Mouse (Mus musculus) spleen, embryonic (tissue): ENCODE measurements around the gene Klhl26.

Source experiments
- CTCF ChIA-PET: fragments of 350-600 bp; sonication (Branson Sonifier 250); formaldehyde crosslinking; loops from one replicate; lab custom pipeline; 2022; lab: Charles Lee

Klhl26 gene

DNA sequence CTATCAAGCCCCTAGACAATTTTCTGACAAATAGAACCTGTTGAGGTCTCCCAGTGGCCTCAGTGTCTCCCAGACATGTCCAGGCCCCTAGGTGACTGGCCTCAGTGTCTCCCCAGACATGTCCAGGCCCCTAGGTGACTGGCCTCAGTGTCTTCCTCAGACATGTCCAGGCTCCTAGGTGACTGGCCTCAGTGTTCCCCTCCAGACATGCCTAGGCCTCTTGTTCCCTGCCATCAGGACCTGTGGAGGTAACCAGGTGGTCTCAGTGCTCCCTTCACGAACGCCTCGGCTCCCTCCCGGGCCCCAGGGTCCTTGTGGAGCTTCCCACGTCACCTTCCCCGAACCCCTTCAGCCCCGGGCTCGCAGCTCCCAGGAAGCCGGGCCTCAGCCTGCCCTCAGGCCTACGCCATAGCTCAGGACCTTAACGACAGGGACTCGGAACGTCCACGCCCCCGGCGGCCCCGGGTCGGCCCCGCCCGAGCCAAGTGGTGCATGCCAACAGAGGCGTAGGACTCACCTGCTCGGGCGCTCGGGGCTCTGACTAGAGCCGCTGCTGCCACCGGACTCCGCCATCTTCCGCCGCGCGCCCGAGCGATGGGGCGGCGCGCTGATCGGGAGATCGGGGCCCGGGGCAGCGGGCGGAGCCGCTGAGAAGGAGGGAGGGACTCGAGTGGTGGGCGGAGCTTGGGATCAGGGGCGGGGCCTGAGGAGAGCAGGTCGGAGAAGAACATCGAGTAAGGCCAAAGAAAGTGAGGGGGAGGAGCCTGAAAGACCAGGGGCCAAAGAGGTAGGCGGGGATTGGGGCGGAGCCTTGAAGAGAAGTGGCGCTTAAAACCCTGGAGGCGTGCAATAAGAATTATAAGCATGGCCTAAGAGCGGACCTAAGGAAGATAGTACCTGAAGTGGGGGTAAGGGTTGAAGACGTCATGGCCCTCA lies at the start of gene Klhl26:
TSS of gene Klhl26 (minus strand) at position 636 of the 936 bp plus-strand sequence.
- CTCF ChIA-PET: no interaction called here

DNA sequence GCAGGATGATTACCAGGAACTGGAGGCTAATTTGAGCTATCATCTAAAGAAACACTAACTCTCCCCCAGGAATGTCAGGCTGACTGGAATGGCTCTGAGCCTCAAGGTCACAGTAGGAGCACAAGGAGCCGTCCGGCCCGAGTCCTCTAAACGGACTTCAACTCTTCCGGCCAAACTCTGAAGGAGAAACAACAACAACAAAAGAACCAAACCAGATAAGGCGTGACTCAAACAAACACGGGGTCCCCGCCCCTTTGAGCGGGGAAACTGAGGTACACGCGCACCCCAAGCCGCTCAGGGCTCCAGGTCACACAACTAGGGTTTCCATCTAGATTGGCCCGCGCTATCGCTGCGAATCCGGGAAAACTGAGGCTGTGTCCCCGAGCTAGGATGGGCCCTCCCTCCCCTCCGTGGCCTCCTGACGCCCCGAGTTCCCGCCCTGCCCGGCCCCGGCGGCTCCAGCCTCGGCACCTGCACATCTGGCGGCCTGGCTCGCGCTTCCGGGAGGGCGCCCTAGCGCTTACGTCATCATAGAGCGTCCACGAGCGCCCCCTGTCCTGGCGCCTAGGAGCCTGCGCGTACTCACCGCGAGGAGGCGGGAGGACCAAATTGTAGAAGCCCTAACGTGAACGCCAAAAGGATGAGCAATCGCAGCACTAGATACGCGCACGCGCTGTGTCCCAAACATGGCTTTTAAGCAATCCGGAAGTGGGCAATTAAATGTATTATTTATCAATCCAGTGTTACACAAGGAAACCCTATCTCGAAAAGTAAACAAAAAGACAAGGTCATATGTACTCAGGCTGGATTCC lies 46.0 kb upstream of the Klhl26 start:
- CTCF ChIA-PET: interaction anchor here (0.5 to 1.3 kb wide), 2 partner anchors 11 to 239 kb away, joined by 3 to 5 read pairs; no protein-coding TSS in a partner anchor

DNA sequence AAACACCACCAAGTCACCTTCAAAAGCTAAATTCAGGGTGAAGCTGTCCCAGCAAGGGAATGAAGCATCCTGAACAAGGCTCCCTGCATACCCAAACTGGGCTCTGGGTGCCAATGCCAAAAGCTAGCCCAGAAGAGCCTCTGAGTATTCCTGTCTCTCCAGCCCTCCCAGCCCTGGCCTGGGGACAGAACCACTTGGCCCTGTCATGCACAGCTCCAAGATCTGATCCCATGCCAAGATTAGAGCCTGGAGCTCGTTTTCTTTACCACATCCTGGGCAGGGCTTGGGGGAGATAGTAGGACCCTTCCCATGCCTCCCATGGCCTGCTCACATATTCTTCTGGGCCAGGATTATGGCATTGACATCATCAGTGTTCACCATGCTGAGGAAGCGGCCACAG lies 42.8 kb upstream of the Klhl26 start:
- CTCF ChIA-PET: interaction anchor here (0.6 kb wide), 1 partner anchor 8 kb away, joined by 5 read pairs; no protein-coding TSS in a partner anchor

DNA sequence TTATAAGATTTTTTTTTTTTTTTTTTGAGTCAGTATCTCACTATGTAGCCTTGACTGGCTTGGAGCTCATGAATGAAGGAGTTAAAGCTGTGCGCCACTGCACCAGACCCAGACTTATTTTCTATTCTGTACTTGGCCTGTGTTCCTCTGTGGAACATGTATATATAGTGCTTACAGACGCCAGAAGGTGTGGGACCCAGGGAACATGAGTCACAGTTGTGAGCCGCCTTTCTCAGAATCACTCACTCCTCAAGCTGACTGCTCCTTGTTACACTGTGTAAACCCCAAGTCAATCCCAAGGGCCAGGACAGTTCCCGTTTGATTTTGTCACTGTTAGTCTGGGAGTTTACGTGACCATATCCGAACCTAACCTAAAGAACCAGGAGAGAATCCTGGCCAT lies 42.3 kb upstream of the Klhl26 start:
- CTCF ChIA-PET: interaction anchor here (0.6 kb wide), 1 partner anchor 8 kb away, joined by 5 read pairs; no protein-coding TSS in a partner anchor

DNA sequence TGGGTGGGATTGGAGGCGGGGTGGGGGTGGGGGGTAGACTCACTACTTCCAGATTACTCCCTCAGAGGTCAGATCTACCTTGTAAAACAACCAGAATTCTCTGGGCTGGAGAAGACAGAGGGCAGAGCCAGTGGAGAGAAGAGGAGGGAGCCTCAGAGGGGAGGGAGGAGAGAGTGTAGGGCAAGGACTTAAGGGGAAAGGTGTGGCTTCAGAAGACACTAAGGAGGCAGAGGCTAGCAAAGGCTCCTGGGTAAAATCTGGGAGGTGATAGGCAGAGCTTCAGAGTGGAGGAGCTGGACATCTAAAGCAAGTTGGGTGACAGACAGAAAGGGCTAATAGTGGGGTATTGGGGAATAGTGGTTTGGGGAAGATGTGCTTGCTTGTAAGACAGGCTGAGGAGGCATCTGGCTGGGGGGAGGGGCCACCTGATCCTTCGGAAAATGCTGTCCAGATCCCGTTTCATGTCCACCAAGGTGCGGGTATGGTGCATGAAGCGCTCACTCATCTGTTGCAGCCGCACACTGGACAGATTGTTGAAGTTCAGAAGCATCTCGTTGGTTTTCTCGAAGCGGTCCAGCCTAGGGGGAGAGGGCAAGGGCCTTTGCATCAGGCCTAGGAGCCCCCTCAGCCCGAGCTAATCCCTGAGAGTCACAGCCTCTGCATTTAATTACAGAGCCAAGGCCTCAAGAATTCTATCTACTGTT lies 41.3 kb upstream of the Klhl26 start:
- CTCF ChIA-PET: no interaction called here

DNA sequence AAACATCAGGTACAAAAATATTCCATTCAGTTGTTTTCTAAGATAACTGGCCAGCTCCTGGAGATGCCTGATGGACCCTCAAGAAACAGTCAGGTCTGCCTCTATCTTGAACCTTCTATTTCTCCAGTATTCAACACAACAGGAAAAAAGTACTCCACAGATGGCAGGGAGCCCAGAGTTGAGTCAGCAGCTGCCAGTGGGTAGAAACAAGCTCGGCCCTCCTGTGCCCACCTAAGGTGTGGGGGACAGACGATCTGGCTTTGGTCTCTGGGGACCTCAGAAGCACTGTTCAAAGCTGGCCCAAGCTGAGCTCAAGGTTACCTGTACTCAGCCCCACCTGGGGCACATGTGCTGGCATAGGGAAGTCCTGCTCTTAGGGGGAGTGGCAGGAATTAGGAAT lies 36.7 kb upstream of the Klhl26 start:
- CTCF ChIA-PET: interaction anchor here (0.6 kb wide), 1 partner anchor 982 kb away, joined by 5 read pairs; no protein-coding TSS in a partner anchor

DNA sequence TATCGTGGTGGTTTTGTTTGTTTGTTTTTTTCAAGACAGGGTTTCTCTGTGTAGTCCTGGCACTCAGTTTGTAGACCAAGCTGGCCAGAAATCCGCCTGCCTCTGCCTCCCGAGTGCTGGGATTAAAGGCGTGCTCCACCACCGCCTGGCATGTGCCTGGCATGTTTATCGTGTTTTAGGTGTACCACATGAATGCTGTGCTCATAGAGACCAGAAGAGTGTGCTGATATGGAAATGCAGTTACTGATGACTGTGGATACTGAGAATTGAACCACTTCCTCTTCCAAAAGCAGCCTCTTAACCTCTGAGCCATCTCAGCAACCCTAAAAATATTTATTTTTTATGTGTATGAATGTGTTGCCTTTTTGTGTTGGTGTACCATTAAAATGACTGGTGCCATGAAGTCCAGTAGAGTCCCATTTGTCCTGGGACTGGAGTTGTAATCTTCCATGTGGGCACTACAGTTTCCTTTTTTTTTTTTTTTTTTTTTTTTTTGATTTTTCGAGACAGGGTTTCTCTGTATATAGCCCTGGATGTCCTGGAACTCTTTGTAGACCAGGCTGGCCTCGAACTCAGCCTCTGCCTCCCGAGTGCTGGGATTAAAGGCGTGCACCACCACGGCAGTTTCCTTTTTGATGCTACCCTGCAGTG lies 35.6 kb upstream of the Klhl26 start:
- CTCF ChIA-PET: interaction anchor here (0.7 to 1.4 kb wide), 2 partner anchors 11 to 141 kb away, joined by 3 read pairs; no protein-coding TSS in a partner anchor

DNA sequence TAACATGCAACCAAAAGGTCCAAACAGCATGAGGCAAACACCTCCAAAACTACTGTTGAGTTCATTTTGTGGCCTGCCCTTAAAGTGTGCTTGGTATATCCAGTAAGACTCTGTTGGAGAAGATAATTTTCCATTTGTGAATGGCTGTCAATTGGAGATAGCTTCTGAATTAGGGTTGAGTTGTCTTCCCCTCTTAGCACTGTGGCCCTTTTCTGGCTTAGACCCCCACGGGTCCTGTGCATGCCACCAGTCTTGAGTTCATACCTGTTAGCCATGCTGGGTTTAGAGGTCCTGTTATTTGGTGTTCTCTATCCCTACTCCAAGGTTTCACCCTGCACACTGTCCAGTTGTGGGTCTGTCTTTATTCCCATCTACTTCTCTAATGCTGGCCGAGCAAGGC lies 35.0 kb upstream of the Klhl26 start:
- CTCF ChIA-PET: interaction anchor here (0.7 to 1.4 kb wide), 4 partner anchors 8 to 141 kb away, joined by 3 to 5 read pairs (median 3); no protein-coding TSS in a partner anchor

DNA sequence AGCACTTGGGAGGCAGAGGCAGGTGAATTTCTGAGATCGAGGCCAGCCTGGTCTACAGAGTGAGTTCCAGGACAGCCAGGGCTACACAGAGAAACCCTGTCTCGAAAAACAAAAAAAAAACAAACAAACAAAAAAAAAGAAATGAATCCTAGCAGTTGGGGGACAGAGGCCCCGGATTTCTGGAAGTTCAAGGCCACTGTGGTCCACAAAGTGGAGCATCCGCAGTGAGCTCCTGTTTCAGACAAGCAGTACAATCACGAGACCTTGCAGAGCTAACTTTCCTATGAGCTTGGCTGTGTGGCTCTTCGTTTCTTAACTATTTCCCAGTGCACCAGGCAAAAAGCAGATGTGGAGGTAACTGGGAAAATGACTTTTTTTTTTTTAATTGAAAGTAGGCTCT lies 34.4 kb upstream of the Klhl26 start:
- CTCF ChIA-PET: interaction anchor here (0.7 to 1.4 kb wide), 5 partner anchors 8 to 1927 kb away, joined by 3 to 5 read pairs (median 3); no protein-coding TSS in a partner anchor

DNA sequence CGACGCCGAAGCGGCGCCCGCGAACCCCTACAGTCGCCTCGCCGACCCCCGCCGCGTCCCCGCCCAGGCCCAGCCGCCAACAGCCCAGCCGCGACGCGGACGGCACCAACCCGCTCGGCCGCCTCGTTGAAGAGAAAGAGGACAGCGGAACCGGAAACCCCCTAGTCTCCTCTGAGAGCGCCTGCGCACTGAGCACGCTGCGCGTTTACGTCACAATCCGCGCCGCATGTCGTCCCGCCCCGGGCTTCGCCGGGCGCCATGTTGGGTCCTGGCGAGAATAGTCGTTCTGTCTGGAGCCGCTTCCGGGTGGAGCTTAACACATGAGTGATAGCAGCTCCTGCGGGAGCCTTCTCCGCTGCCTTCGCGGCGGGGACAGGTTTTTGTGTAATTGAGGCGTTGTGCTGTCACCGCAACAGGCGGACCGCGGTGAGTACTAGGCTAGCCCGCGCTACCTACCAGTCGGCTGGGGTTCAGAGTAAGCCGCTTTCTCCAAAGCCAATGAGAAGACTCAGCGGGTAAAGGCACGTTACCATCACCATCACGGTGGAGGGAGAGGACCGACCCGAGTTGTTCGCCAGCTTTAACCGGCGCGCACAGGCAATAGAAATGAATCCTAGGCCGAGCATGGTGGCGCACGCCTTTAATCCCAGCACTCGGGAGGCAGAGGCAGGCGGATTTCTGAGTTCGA lies 33.6 kb upstream of the Klhl26 start, which contains the start of gene Uba52:
TSS of gene Uba52 (minus strand) at position 574 of the 688 bp plus-strand sequence.
- CTCF ChIA-PET: interaction anchor here (0.7 to 1.9 kb wide), 2 partner anchors 28 to 1927 kb away, joined by 3 to 6 read pairs; partner anchors contain the start of gene Ell

DNA sequence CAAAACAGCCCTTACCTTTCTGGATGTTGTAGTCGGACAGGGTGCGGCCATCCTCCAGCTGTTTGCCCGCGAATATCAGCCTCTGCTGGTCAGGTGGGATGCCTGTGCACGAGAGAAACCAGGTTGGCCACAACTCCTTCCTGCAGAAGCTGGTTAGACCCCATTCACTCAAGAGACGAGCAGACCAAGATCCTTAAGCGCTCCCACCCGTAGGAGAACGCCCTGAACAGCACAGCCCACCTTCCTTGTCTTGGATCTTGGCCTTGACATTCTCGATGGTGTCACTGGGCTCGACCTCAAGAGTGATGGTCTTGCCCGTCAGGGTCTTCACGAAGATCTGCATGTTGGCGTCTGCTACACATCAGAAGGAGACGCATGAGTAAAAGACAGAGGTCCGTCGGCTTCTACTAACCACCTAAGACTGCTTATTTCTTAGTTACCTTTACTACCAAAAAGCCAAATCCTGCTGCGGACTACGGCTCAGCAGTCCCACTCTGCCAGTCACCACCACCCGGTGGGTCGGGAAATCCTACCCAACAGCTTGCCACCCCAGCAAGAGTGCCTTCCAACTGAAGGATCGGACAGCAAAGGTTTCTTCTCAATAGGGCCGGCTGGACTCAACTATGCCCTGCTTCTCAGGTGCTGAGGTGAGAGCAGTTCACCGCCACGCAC lies 32.6 kb upstream of the Klhl26 start:
- CTCF ChIA-PET: interaction anchor here (1.9 kb wide), 1 partner anchor 29 kb away, joined by 6 read pairs; the partner anchor contains the start of gene Ell

DNA sequence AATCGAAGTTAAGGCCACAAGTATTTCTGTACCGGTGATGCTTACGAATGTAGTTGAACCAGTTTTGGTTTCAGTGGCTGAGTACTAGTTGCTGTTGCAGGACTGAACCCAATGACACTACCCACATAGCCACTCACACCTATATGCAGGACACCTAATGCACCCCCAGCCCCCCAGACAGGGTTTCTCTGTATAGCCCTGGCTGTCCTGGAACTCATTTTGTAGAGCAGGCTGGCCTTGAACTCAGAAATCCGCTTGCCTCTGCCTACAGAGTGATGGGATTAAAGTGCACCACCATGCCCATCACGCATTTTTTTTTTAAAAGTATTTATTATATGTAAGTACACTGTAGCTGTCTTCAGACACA lies 30.2 kb upstream of the Klhl26 start:
- CTCF ChIA-PET: no interaction called here

DNA sequence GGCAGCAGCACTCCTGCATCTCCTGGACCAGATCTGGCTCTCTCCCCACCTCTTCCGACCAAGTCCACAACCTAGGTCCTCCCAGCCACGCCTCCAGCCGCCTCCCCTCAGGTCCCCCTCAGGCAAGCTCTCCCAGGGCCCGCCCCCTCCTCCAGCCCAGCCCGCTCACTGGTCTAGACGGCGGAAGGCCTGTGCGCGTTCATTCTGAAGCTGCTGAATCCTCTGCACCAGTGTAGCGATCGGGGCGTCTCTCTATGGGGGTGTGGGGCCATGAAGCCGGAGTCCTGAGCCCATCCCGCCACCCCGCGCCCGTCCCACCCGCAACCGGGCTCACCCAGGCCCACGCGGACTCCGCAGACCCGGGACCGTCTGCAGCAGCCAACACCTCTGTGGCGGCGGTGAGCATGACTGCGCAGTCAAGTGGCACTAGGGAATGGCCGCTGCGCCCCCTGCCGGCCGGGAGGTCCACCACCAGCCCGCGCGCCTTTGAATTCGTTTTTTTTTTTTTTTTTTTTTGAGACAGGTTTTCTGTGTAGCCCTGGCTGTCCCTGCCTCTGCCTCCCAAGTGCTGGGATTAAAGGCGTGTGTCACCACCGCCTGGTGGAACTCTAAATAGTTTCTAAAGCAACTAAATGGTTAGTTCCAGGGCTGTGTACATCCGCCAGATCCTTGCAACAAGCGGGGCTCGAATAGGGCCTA lies 29.7 kb upstream of the Klhl26 start, which contains the start of gene Rex1bd:
TSS of gene Rex1bd (minus strand) at position 425 of the 699 bp plus-strand sequence.
- CTCF ChIA-PET: interaction anchor here (0.6 to 0.8 kb wide), 2 partner anchors 47 to 72 kb away, joined by 3 to 8 read pairs; no protein-coding TSS in a partner anchor

DNA sequence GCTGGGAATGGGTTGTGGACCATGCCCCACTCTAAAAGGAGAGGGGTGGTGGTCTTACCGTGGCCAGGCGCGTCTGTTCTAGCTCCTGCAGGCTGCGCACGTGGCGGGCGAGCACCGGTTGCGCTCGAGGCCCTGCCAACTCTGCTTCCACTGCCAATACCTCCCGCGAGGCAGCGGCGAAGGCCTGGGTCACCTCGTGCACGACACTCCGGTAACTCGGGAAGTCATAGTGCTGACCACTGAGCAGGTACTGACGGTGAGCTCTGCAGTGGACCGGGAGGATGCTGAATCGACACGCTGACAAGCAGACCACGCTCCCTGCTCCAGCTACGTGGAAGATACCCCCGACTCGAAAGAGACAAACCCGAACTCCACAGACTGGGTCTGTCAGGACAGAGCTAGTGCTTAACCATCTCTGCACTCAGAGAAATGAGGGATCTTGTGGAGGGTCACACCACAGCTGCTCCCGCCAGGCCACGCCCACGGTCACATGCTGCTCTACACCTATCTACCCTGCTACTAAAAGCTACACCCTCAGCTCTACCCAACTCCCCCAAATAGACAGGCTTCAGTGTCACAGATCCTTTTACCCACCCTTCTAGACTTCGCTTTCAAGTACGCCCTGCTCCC lies 29.0 kb upstream of the Klhl26 start:
- CTCF ChIA-PET: interaction anchor here (0.6 to 0.8 kb wide), 4 partner anchors 15 to 204 kb away, joined by 3 to 9 read pairs (median 6); no protein-coding TSS in a partner anchor

DNA sequence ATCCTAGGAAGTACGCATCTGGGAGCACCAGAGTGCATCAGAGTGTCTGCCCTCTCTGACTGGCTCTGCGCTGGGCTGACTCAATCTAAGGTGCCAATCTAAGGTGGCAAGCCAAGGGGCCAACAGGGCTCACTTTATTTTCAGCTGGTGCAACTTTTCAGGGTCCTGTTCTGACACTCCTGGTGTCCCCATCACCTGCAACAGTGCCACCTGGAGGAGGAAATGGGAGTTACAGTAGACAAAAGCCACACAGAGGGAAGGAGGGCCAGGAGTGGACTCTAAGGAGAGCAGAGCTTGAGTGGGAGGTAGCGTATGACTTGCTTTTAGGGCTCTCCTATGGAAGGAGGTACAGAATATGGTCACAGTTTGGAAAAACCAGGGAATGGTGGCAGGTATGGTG lies 28.1 kb upstream of the Klhl26 start:
- CTCF ChIA-PET: interaction anchor here (0.6 to 1.0 kb wide), 3 partner anchors 14 to 203 kb away, joined by 3 to 9 read pairs (median 3); no protein-coding TSS in a partner anchor

DNA sequence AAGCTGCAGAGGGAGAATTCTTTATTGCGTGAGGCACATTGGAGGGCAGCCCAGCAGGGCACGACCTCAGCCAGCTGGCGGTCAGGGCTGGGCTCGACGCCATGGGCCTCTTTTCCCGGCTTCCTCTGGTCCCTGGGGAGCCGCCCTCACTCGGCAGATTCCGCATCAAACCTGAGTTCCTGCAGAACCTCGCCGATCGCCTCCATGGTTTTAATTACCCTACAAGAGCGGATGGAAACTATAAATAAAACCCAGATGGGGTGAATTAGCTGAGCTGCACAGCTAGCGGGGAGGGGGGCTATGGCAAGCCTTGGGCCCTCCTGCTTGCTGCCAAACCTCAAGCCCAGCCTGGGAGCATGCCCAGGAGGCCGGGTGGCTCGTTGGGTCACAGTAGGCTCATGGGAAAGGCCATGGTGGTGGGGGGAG lies 27.5 kb upstream of the Klhl26 start:
- CTCF ChIA-PET: interaction anchor here (1.0 kb wide), 1 partner anchor 78 kb away, joined by 3 read pairs; no protein-coding TSS in a partner anchor

DNA sequence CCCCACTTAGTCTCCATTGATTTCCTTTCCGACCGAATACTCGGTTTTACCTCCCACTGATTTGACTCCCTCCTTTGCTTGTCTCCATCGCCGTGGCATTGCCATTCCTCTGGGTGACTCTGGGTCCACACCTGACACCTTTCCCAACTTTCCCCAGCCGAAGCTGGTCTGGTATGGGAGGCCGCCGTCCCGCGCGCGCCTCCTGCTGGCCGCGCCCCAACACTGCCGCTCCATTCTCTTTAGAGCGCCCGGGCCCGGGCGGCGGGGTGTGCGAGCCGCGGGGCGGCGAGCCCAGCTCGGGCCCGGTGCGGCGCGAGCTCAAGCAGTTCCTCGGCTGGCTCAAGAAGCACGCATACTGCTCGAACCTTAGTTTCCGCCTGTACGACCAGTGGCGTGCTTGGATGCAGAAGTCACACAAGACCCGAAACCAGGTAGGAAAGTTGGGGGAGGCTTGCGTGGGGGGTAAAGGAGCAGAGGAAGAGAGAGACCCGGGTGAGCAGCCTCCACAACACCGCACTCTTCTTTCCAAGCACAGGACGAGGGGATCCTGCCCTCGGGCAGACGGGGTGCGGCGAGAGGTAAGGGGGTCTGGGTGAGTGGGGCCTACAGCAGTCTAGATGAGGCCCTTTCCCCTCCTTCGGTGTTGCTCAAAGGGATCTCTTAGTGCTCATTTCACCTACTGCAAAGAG lies 26.4 kb upstream of the Klhl26 start:
- CTCF ChIA-PET: interaction anchor here (0.7 to 0.8 kb wide), 2 partner anchors 598 to 683 kb away, joined by 3 to 7 read pairs; no protein-coding TSS in a partner anchor
